Mouse (Mus musculus): ENCODE measurements around the gene AW822073.

Gene AW822073

DNA sequence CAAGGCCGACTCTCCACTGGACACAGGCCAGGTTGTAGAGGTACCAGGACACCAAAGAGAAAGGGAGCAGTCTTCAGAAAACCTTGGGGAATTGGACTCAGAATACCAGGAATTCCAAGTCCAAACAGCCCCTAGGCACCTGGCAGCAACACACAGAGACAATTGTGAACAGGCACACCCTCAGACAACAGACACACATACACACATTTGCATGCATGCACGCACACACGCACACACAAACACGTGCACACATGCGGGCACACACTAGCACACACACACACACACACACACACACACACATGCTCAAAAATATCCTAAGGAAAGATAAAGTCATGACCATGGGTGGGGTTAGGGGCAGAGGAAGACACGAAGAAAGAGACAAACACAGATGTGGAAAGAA lies 4.0 kb downstream of the AW822073 start:
- no peak for DNase-seq

DNA sequence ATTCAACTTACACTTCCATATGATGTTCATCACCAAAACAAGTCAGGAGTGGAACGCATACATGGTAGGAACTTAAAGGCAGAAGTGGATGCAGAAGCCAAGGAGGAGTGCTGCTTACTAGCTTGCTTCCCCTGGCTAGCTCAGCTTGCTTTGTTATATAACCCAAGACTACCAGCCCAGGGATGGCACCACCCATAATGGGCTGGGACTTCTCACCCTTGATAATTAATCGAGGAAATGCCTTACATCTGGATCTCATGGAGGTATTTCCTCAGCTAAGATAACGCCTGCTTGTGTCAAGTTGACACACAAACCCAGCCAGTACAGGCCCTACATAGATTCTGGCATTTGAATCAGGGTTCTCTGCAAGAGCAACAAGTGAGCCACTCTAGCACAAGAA lies 7.4 kb downstream of the AW822073 start:
- DNase-seq, result no peak

GRCm38 (mm10) chr10:58215353-58215752 lies 9.4 kb downstream of the AW822073 start:
- DNase-seq, result no peak

DNA sequence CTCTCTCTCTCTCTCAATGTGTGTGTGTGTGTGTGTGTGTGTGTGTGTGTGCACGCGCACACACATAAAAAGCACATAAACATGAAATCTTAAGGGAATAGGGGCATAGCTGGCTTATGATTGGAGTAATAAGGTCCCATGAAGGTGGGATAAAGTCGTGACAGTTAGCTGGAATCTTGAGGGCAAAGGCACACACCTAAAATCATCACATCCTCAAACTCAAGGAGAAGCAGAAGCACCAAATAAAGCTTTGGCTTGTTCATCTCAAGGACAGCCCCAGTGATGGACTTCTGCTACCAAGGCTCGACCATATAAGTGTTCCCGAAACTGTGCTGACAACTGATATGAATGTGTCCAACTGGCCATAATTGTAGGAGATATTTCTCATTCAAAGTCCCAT lies 9.8 kb downstream of the AW822073 start:
- no peak for DNase-seq

GRCm38 (mm10) chr10:58214497-58214896 lies 10.2 kb downstream of the AW822073 start:
- no peak for DNase-seq

- no peak for DNase-seq
Measured at GRCm38 (mm10) chr10:58212230-58212629, 12.5 kb downstream of the AW822073 start.

- no peak for DNase-seq
Measured at GRCm38 (mm10) chr10:58211213-58211612, 13.5 kb downstream of the AW822073 start.

DNA sequence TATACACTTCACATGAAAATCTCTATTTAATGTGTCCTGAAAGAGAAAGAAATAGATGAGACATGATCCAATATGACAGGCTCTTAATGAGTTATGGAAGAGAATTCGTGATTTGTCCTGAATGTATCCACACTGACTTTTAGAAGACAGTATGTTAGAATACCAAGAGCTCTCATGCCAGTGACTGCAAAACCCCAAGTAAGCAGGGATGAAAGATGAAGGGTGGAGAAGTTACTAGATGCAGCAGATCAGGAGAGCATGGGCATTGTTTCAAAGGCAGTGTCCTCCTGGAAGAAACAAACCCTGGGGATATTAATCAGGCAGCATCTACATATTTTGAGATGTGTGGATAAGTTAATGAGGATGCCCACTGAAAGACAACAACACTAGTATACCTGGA lies 14.2 kb downstream of the AW822073 start:
- no peak for DNase-seq

DNA sequence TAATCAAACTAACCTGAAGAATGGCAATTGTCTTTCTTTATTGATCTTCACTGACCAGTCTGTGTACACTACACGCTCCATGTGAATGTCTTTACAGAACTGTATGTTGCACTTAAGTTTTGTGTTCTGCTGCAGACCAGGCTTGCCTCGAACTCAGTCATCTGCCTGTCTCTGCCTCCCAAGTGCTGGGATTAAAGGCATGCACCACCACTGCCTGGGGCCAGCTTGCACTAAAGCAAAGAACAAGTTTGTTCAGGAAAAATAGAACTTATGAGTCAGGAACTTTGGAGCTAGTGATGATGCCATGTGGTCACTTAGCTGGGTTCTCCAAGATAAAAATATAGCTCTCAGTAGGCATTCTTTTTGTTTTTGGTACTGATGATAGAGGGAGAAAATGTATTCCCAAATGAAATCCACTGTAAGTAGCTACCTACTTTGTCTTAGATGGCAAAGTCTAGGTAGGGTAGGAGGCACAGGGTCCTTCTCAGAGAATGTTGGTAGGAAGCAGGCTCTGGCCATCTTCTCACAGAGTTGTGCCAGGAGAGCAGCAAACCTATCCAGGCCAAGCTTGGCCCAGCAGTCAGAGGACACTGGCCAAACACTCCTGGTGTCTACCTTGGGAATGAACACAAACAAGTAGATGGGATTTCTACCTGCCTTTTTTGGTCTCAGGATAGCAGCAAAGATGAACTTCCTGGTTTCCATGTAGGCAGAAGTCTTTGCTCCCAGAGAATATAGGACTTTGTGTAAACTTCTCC lies 14.8 kb downstream of the AW822073 start:
- DNase-seq, result no peak

GRCm38 (mm10) chr10:58206639-58207404 lies 17.9 kb downstream of the AW822073 start:
- DNase-seq, result no peak

DNA sequence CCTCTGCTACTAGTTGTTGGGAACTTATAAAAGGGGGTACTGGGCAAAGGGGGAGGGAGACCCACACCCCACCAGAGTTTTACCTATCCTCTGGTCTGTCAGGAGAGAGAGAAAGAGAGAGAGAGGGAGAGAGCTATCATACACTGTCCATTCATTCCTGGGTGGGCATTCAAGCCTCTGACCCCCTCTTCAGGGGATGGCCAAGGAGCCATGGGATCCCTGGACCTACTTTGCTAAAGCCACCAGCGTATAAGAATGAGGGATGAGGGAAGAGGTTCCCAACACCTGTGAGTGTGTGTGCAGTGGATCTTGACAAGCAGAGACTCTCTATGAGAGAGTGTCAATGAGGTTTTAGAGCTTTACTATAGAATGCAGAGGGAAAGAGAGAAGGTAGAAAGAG lies 18.7 kb downstream of the AW822073 start:
- DNase-seq, result no peak
